Mouse (Mus musculus) bone marrow macrophage, adult 2 months (primary cell): ENCODE measurements around the gene Tmem123.

ENCODE experiments used
- CTCF ChIP-seq: IDR thresholded peaks from 2 replicates; pipeline ENCODE4 v1.5.1; 2012; ENCODE audit warnings: low read depth, mild to moderate bottlenecking, low read length, moderate library complexity
- POLR2A ChIP-seq: IDR thresholded peaks from 2 replicates; pipeline ENCODE4 v1.6.1; 2012; ENCODE audit warnings: mild to moderate bottlenecking, low read depth, low read length, borderline replicate concordance

DNA sequence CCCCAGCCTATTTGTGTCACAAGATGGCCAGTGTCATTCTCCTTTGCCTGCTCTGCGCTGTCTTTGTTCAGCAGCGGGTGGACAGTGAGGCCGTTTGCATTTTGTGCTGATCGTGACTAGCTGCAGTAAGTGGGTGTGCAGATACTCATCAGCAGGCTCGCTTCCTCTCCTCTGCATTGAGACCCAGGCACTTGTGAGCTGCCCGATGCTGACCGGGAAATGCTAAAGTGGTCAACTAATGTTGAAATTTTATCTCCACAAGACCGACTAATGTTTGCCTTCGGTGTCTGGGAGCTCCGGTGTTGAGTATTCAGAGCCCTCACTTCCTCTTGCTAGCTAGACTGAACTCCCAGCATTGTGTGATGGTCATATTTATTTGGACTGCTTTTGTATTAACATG is 10.7 kb downstream of the Tmem123 start:
- no peak for TF ChIP-seq CTCF
- TF ChIP-seq POLR2A = no peak
